Mouse (Mus musculus) erythroid progenitor cell, adult 5-6 weeks (primary cell): ENCODE measurements around the gene Ing2. TPM values are rescaled to one million over a fixed set of nuclear protein-coding genes. Genes with fewer than 3 reads are reported as not detected.

Experiments used
- total RNA-seq, 2 experiments: library from RNA; stranded (forward) in 1 of 2; stranded (reverse) in 1 of 2; fragments of 150-400 nt in 1 of 2; fragments of 186-747, 209-891 nt in 1 of 2; gene quantifications; 2 replicates each; pipeline versions ENCODE4 v1.2.3 to v1.2.4; 2015 to 2017; ENCODE audit warnings: low replicate concordance in 2 of 2

The Ing2 gene
- total RNA-seq, 2 experiments from 2014 or later = 16.8 to 31.5 TPM

Other genes starting within 250 kb of the Ing2 start
- gene Stox2, start 229.2 kb downstream of the Ing2 start, total RNA-seq (2015; ENCODE audit: low replicate concordance) = not detected in 2 replicates
- gene Stox2, start 229.2 kb downstream of the Ing2 start, total RNA-seq (2017; ENCODE audit: low replicate concordance) = not detected in 2 replicates
- gene Trappc11, start 142.1 kb downstream of the Ing2 start, total RNA-seq (2015; ENCODE audit: low replicate concordance) = 10.1 and 11.9 TPM in 2 replicates
- gene Trappc11, start 142.1 kb downstream of the Ing2 start, total RNA-seq (2017; ENCODE audit: low replicate concordance) = 13.3 and 18.2 TPM in 2 replicates
- gene Rwdd4a, start 141.9 kb downstream of the Ing2 start, total RNA-seq (2015; ENCODE audit: low replicate concordance) = 8.8 and 11.2 TPM in 2 replicates
- 3.6 and 11.4 TPM in 2 replicates for gene Rwdd4a, start 141.9 kb downstream of the Ing2 start, total RNA-seq (2017; ENCODE audit: low replicate concordance)
- 11.2 and 13.0 TPM in 2 replicates for gene Cdkn2aip, start 38.4 kb upstream of the Ing2 start, total RNA-seq (2015; ENCODE audit: low replicate concordance)
- 14.4 and 15.7 TPM in 2 replicates for gene Cdkn2aip, start 38.4 kb upstream of the Ing2 start, total RNA-seq (2017; ENCODE audit: low replicate concordance)
- gene Cldn24, start 146.6 kb upstream of the Ing2 start, total RNA-seq (2015; ENCODE audit: low replicate concordance) = not detected in 2 replicates
- not detected in 2 replicates for gene Cldn24, start 146.6 kb upstream of the Ing2 start, total RNA-seq (2017; ENCODE audit: low replicate concordance)
- gene Cldn22, start 148.9 kb upstream of the Ing2 start, total RNA-seq (2015; ENCODE audit: low replicate concordance) = not detected in 2 replicates
- gene Cldn22, start 148.9 kb upstream of the Ing2 start, total RNA-seq (2017; ENCODE audit: low replicate concordance) = not detected in 2 replicates